Mouse (Mus musculus): Measurements from ENCODE around the gene Npepps. TPM values are rescaled to one million over a fixed set of nuclear protein-coding genes. Genes with fewer than 3 reads are reported as not detected.
"Not testable (repeated sequence)": the region's sequence is repeated elsewhere in the genome, so short reads cannot be mapped to it uniquely, and the experiment has no call there.

The Npepps gene
- polyA plus RNA-seq, 1 experiment from 2014 or later = 114 TPM

DNA sequence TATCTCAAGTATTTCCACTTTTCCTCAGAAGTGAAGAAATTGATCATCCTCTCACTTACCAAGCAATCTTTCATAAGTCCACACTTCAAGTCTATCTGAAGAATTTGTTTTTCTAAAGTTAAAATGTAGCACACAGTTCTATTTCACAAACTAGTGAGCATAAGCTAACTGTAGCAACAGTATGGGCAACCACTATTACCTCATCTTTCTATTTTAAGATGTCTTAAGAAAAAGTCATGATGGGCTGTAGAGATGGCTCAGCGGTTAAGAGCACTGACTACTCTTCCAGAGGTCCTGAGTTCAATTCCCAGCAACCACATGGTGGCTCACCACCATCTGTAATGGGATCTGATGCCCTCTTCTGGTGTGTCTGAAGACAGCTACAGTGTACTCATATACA lies 13.9 kb downstream of the Npepps start:
- POLR2A ChIA-PET = interaction anchor here (0.9 kb wide), 1 partner anchor 44 kb away, joined by 3 read pairs; no protein-coding TSS in a partner anchor
- in situ Hi-C loops (cut with MboI; ENCODE audit: low pct_unique_long_range_greater_than_20kb); H3K27me3 ChIP-seq; ATAC-seq; CTCF ChIA-PET; DNase-seq (ENCODE audit: low read depth, low spot score): not testable (repeated sequence)
- TF ChIP-seq CTCF (IDR thresholded peaks at IDR 0.05) = peak; percentile 17

GRCm38 (mm10) chr11:97249649-97250048 lies 30.8 kb downstream of the Npepps start:
- ATAC-seq; in situ Hi-C loops (cut with MboI; ENCODE audit: low pct_unique_long_range_greater_than_20kb); H3K27me3 ChIP-seq; DNase-seq (ENCODE audit: low read depth, low spot score): not testable (repeated sequence)
- POLR2A ChIA-PET = interaction anchor here (0.9 kb wide), 1 partner anchor 34 kb away, joined by 3 read pairs; no protein-coding TSS in a partner anchor
- CTCF ChIA-PET = interaction anchor here (1.2 to 1.6 kb wide), 2 partner anchors 8 to 54 kb away, joined by 3 read pairs; no protein-coding TSS in a partner anchor

GRCm38 (mm10) chr11:97246510-97247159 lies 33.8 kb downstream of the Npepps start:
- TF ChIP-seq CTCF (IDR thresholded peaks at IDR 0.05) = no peak
- in situ Hi-C loops (cut with MboI; ENCODE audit: low pct_unique_long_range_greater_than_20kb) = no loop called here
- H3K27me3 ChIP-seq = no peaks in the 10 kb centered on the region
- CTCF ChIA-PET = interaction anchor here (1.5 to 2.5 kb wide), 2 partner anchors 12 to 14 kb away, joined by 3 to 7 read pairs; no protein-coding TSS in a partner anchor
- DNase-seq (ENCODE audit: low read depth, low spot score) (no peak), ATAC-seq (no peak)
- POLR2A ChIA-PET = interaction anchor here (0.7 kb wide), 1 partner anchor 56 kb away, joined by 4 read pairs; no protein-coding TSS in a partner anchor

GRCm38 (mm10) chr11:97241321-97241720 lies 39.1 kb downstream of the Npepps start:
- no peak for TF ChIP-seq CTCF (IDR thresholded peaks at IDR 0.05)
- ATAC-seq (no peak), DNase-seq (ENCODE audit: low read depth, low spot score) (no peak)
- in situ Hi-C loops (cut with MboI; ENCODE audit: low pct_unique_long_range_greater_than_20kb) = no loop called here
- ChIA-PET POLR2A (interaction anchor here (0.9 kb wide), 1 partner anchor 9 kb away, joined by 3 read pairs; no protein-coding TSS in a partner anchor), CTCF (no interaction called here)
- no peaks in the 10 kb centered on the region for H3K27me3 ChIP-seq

DNA sequence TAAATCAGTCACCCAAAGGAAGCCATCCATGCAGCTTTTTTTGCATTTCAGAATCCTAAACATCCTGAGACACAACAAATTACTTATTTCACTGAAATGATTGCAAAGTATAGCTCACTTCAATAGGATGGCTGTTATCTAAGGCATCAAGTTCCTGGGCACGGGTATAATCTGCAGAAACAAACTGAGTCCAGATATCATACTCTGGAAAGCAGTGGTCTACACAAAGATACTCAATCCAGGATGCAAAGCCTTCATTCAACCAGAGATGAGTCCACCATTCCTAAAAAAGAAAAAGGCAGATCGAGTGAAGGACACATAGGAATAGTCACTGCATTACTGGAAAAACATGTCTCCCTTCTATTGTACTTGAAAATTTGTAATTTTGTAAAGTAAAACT lies 42.5 kb downstream of the Npepps start:
- no peaks in the 10 kb centered on the region for H3K27me3 ChIP-seq
- ChIA-PET POLR2A (no interaction called here), CTCF (no interaction called here)
- in situ Hi-C loops (cut with MboI; ENCODE audit: low pct_unique_long_range_greater_than_20kb) = no loop called here
- TF ChIP-seq CTCF (IDR thresholded peaks at IDR 0.05) = no peak
- no peak for ATAC-seq
- no peak for DNase-seq (ENCODE audit: low read depth, low spot score)

GRCm38 (mm10) chr11:97232436-97232835 lies 48.0 kb downstream of the Npepps start:
- no peak for ATAC-seq
- in situ Hi-C loops (cut with MboI; ENCODE audit: low pct_unique_long_range_greater_than_20kb) = no loop called here
- H3K27me3 ChIP-seq = no peaks in the 10 kb centered on the region
- ChIA-PET POLR2A (interaction anchor here (0.9 to 1.1 kb wide), 2 partner anchors 9 to 78 kb away, joined by 3 to 4 read pairs; no protein-coding TSS in a partner anchor), CTCF (interaction anchor here (0.8 to 2.3 kb wide), 5 partner anchors 11 to 79 kb away, joined by 3 to 7 read pairs (median 4); no protein-coding TSS in a partner anchor)
- DNase-seq (ENCODE audit: low read depth, low spot score) = no peak
- no peak for TF ChIP-seq CTCF (IDR thresholded peaks at IDR 0.05)

GRCm38 (mm10) chr11:97229396-97229795 lies 51.0 kb downstream of the Npepps start:
- ATAC-seq (no peak), DNase-seq (ENCODE audit: low read depth, low spot score) (no peak)
- H3K27me3 ChIP-seq = no peaks in the 10 kb centered on the region
- in situ Hi-C loops (cut with MboI; ENCODE audit: low pct_unique_long_range_greater_than_20kb) = no loop called here
- ChIA-PET POLR2A (interaction anchor here (0.5 to 1.2 kb wide), 2 partner anchors 20 to 35 kb away, joined by 3 read pairs; no protein-coding TSS in a partner anchor), CTCF (no interaction called here)
- TF ChIP-seq CTCF (IDR thresholded peaks at IDR 0.05) = no peak

DNA sequence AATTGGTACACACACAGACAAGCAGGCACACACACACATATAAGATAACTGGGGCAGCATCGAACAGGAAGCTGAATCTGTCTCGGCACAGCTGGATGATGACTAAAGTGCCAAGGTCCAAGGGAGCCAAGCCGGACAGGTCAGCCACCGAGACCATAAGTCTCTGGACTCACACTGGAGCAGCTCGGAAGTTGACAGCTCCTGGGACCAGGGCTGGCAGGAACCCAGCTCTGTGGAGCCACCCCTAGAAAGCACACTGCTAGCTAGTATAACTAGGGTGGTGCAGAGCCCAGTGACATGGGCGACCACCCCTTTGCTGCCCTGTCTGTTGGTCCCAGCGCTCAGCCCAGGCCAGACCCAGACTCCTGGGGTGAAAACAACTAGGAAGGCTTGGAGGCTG lies 51.5 kb downstream of the Npepps start:
- no peaks in the 10 kb centered on the region for H3K27me3 ChIP-seq
- ATAC-seq (no peak), DNase-seq (ENCODE audit: low read depth, low spot score) (no peak)
- CTCF ChIA-PET = no interaction called here
- in situ Hi-C loops (cut with MboI; ENCODE audit: low pct_unique_long_range_greater_than_20kb) = no loop called here
- POLR2A ChIA-PET = interaction anchor here (1.2 kb wide), 1 partner anchor 19 kb away, joined by 3 read pairs; no protein-coding TSS in a partner anchor
- no peak for TF ChIP-seq CTCF (IDR thresholded peaks at IDR 0.05)

DNA sequence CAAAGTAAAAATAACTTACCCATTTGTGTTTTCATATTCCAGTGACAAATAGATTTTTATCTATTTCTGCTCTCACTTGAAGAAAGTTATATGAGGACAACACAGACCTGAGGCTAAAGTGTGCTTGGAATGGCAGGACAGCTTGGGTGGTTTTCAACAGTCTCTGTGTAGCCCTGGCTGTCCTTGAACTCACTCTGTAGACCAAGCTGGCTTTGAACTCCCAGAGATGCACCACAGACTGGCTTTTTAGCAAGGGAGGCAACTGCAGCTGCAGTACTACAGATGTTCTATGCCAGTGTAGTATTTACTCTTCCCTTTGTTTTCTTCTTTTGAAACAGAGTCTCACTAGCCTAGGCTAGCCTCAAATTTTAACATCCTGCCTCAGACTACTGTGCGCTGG lies 54.3 kb downstream of the Npepps start:
- ChIA-PET POLR2A (interaction anchor here (0.6 kb wide), 1 partner anchor 28 kb away, joined by 4 read pairs; no protein-coding TSS in a partner anchor), CTCF (no interaction called here)
- in situ Hi-C loops (cut with MboI; ENCODE audit: low pct_unique_long_range_greater_than_20kb) = no loop called here
- H3K27me3 ChIP-seq = no peaks in the 10 kb centered on the region
- no peak for TF ChIP-seq CTCF (IDR thresholded peaks at IDR 0.05)
- ATAC-seq (no peak), DNase-seq (ENCODE audit: low read depth, low spot score) (no peak)

DNA sequence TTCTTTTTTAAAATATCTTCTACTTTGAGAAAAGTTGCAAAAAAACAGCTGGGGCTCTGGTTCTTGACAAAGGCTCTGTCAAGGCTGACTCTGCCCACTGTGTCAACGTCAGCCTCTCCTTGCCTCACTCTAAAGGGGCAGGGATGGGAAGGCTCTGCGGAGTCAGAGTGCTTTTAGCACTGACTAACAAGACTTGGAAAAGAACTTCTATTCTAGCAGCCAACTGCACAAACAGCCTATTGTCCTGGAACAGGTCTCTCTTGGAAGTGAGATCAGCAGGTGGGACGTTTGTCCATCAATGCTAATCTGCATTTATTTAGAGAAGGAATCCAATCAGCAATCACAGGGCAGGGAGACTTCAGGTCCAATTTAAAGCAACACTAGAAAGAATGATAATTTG lies 57.0 kb downstream of the Npepps start:
- DNase-seq (ENCODE audit: low read depth, low spot score) (no peak), ATAC-seq (no peak)
- POLR2A ChIA-PET = interaction anchor here (0.6 to 1.1 kb wide), 2 partner anchors 20 to 63 kb away, joined by 3 read pairs; no protein-coding TSS in a partner anchor
- CTCF ChIA-PET = no interaction called here
- TF ChIP-seq CTCF (IDR thresholded peaks at IDR 0.05) = no peak
- no peaks in the 10 kb centered on the region for H3K27me3 ChIP-seq
- in situ Hi-C loops (cut with MboI; ENCODE audit: low pct_unique_long_range_greater_than_20kb) = loop anchor here (25.0 kb wide), 1 partner anchor 89 kb away; the partner anchor contains the start of gene Mrpl45

- DNase-seq (ENCODE audit: low read depth, low spot score) (no peak), ATAC-seq (no peak)
- TF ChIP-seq CTCF (IDR thresholded peaks at IDR 0.05) = no peak
- ChIA-PET POLR2A (no interaction called here), CTCF (no interaction called here)
- in situ Hi-C loops (cut with MboI; ENCODE audit: low pct_unique_long_range_greater_than_20kb) = loop anchor here (25.0 kb wide), 1 partner anchor 91 kb away; the partner anchor contains the start of gene Mrpl45
- H3K27me3 ChIP-seq = no peaks in the 10 kb centered on the region
These were observed 58.8 kb downstream of the Npepps start for GRCm38 (mm10) chr11:97221611-97222010.

All from Patski (cell line).